Mouse (Mus musculus) lung, postnatal 14 days (tissue): Measurements from ENCODE around the gene Pgrmc1.
A peak's percentile ranks its signal among the peaks of the same experiment; 100 is the strongest.

ENCODE experiments used
- DNase-seq: peaks from one replicate; pipeline ENCODE4 v3.0.0; 2021

Gene Pgrmc1

DNA sequence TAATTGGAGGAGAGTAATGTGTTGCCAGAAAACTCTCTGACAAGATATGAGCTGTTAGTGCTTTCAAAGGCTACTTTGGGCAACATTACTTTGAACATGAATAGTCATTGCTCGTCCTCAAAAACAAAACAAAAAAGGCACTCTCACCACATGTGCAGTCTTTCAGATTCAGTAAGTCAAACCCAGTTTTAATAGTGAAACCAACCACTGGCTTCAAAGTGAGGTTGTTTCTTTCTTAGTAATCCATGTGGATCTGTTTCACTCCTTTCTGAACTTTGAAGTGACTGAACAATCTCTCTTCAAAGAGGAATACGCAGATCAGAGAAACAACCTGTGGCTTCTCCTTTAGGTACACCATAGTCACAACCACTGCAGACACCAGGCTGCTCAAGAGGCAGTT, 11.1 kb downstream of the Pgrmc1 start:
- DNase-seq, result no peak

GRCm38 (mm10) chrX:36628102-36628501, 30.1 kb downstream of the Pgrmc1 start:
- no peak for DNase-seq

DNA sequence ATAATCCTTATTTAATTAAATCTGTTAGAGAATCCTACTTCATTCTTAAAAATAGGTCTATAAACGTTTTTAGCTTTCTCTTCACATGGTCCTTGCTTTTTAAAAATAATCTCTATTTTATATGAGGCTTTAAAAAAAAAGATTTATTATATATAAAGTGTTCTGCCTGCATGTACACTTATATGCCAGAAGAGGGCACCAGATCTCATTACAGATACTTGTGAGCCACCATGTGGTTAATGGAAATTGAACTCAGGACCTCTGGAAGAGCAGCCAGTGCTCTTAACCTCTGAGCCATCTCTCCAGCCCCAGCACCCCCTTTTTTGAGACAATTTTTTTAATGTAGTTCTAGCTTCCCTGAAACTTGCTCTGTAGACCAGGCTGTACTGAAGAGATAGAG, 32.8 kb downstream of the Pgrmc1 start:
- DNase-seq, result no peak

GRCm38 (mm10) chrX:36640046-36640445, 42.0 kb downstream of the Pgrmc1 start:
- peak; percentile 1 for DNase-seq

GRCm38 (mm10) chrX:36644657-36645551, 46.9 kb downstream of the Pgrmc1 start, which contains the start of gene Akap17b:
Akap17b (minus strand) TSS chrX:36645395.
- DNase-seq, result peak; percentile 75
